Mouse (Mus musculus) kidney, adult 2 months (tissue): ENCODE measurements around the gene Asxl2. TPM values are rescaled to one million over a fixed set of nuclear protein-coding genes. Genes with fewer than 3 reads are reported as not detected.

Experiments used
- DNase-seq: peaks from one replicate; pipeline ENCODE4 v3.0.0; 2021
- H3K27ac ChIP-seq: fragments of 200-500 bp; 2 replicates; pipeline ENCODE4 v1.5.1; 2012; ENCODE audit warnings: low read depth, low read length, control low read depth, inconsistent platforms; ENCODE audit not compliant: insufficient read depth
- H3K27me3 ChIP-seq: fragments of 200-500 bp; replicated peaks from 2 replicates; pipeline ENCODE4 v1.6.1; 2012; ENCODE audit warnings: mild to moderate bottlenecking, moderate library complexity, low read length, inconsistent platforms; ENCODE audit not compliant: control insufficient read depth, insufficient read depth
- H3K36me3 ChIP-seq: fragments of 200-500 bp; 2 replicates; pipeline ENCODE4 v1.6.1; 2012; ENCODE audit warnings: mild to moderate bottlenecking, moderate library complexity, low read length, inconsistent platforms; ENCODE audit not compliant: control insufficient read depth, insufficient read depth
- H3K4me1 ChIP-seq: fragments of 200-500 bp; 2 replicates; pipeline ENCODE4 v1.6.1; 2011; ENCODE audit warnings: low read length; ENCODE audit not compliant: control insufficient read depth, insufficient read depth
- H3K4me3 ChIP-seq: fragments of 200-500 bp; 2 replicates; pipeline ENCODE4 v1.5.1; 2011; ENCODE audit warnings: mild to moderate bottlenecking, low read depth, low read length, control low read depth; ENCODE audit not compliant: insufficient read depth
- CTCF ChIP-seq: fragments of 200-500 bp; conservative IDR thresholded peaks from 2 replicates; pipeline ENCODE4 v1.5.1; 2011; ENCODE audit warnings: low read depth, mild to moderate bottlenecking, control low read depth, low read length, moderate library complexity, mixed read lengths; ENCODE audit not compliant: insufficient read depth, insufficient read length
- POLR2A ChIP-seq: fragments of 200-500 bp; IDR thresholded peaks from one replicate; pipeline ENCODE4 v1.6.1; 2011; ENCODE audit warnings: low read depth, low read length, control low read depth
- WGBS: fragments of 180-500 bp; shearing (Covaris S2); methylation state at CpG from one replicate; pipeline ENCODE4 v1.1.7; 2018; 5-methylcytosine and 5-hydroxymethylcytosine counted together
- polyA plus RNA-seq: library from polyadenylated mRNA; depleted of rRNA; stranded (reverse); fragments of >200 nt; gene quantifications from 2 replicates; pipeline ENCODE4 v1.2.3, GENCODE M21; 2012

The Asxl2 gene
- polyA plus RNA-seq, 1 experiment = 8.2 TPM

DNA sequence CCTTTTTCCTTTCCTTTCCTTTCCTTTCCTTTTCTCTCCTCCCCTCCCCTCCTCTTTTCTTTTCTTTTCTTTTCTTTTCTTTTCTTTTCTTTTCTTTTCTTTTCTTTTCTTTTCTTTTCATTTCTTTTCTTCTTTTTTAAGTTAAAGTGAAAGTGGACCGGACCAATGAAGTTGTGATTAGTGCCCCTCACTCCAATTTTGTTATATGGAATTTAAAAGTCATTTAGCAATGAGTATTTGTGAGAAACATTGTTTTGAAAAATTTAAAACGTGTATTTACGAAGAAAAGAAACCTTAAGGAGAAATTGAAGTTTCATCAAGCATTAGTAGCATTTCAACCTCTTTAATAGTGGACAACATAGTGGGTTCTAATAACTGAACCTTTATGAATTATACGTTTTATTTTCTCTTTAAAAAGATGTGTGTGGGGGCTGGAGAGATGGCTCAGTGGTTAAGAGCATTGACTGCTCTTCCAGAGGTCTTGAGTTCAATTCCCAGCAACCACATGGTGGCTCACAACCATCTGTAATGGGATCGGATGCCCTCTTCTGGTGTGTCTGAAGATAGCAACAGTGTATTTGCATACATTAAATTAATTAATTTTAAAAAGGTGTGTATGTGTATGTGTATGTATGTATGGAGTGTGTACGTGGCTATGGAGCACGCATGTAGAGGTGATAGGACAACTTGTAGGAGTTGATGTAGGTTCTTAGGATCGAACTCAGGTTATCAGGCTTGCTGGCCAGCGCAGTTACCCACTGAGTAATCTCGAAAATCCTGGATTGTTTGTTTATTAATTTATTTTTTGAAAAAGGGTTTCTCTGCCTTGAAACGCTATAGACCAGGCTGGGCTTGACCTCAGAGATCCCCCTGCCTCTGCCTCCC lies 1.5 kb downstream of the Asxl2 start:
- no peaks in the 10 kb centered on the region for H3K36me3 ChIP-seq
- H3K27ac ChIP-seq = no peak overlapping the region; the same call in 1 of the 2 replicates
- TF ChIP-seq POLR2A = no peak
- H3K4me1 ChIP-seq = peaks cover 8% of the 10 kb centered on the region; the same call in 1 of the 2 replicates
- peak overlapping the region; percentile 89; the same call in 1 of the 2 replicates for H3K4me3 ChIP-seq
- no peak for DNase-seq
- no peaks in the 10 kb centered on the region for H3K27me3 ChIP-seq
- 66% methylated on average over 11 of the region's 11 CpGs for WGBS

DNA sequence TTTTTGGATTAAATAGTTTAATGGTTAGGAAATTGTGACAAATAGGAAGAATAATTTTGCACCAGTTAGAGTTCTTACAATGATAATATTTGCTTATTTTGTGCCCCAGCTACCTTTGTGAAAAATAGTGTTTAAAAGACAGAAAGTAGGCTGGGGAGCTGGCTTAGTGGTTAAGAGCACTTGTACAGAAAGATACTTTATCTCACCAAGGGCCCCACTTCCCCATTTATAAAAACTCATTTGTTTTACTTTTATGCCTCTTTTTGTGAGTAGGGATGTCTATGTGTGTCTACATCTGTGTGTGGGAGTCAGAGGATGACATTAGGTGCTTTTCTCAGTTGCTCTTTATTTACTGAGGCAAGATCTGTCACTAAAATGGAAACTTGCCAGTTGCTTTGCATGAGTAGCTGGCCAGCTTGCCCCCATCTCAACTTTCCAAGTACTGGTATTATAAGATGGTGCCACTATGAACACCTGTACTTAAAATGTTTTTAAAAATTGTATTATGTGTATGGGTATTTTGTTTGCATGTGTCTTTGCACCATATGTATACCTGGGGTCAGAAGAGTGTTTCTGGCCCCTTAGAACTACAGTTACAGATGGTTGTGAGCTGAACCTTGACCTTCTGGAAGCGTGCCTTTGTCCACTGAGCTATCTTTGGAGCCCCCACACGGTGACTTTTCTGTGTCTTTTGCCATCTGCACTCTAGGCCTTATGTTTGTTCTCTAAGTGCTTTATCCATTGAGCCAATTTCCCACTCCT lies 3.2 kb downstream of the Asxl2 start:
- DNase-seq = peak; percentile 57
- Histone ChIP-seq H3K4me3 (no peak overlapping the region), H3K4me1 (peaks cover 8% of the 10 kb centered on the region; the same call in 1 of the 2 replicates), H3K27ac (no peak overlapping the region), H3K27me3 (no peaks in the 10 kb centered on the region), H3K36me3 (no peaks in the 10 kb centered on the region)
- TF ChIP-seq CTCF (no peak), POLR2A (no peak)
- 27% methylated on average over 2 of the region's 2 CpGs for WGBS

DNA sequence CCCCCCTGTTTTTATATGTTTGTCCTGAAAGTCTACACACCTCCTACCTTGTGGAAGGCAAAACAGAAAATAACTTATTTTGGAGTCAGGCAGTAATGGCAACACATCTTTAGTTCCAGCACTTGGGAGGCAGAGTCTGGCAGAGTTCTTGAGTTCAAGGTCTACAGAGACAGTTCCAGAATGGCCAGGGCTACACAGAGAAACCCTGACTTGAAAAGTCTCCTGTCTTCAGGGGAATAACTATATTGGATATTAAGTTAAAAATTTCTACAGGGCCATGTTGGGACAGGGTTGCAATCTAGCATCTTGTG lies 3.7 kb downstream of the Asxl2 start:
- H3K36me3 ChIP-seq = no peaks in the 10 kb centered on the region
- no peak overlapping the region for H3K4me3 ChIP-seq
- no peaks in the 10 kb centered on the region for H3K27me3 ChIP-seq
- no peak overlapping the region for H3K27ac ChIP-seq
- DNase-seq = peak; percentile 57
- H3K4me1 ChIP-seq = peaks cover 8% of the 10 kb centered on the region; the same call in 1 of the 2 replicates
- no peak for TF ChIP-seq CTCF
- no peak for TF ChIP-seq POLR2A

DNA sequence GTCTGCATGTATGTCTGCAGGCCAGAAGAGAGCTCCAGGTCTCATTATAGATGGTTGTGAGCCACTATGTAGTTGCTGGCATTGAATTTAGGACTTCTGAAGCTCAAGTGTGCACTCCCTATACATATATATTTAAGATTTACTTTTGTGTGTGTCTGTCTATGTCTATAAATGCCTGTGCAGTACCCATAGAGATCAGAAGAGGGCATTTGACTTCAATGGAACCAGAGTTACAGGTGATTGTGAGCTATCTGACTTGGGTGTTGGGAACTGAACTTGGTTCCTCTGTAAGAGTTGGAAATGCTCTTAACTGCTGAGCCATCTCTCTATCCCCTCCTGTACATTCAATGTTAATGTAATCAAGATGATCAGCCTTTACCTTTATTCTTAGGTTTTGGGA lies 4.3 kb downstream of the Asxl2 start:
- H3K4me1 ChIP-seq = peaks cover 8% of the 10 kb centered on the region; the same call in 1 of the 2 replicates
- DNase-seq = no peak
- no peaks in the 10 kb centered on the region for H3K36me3 ChIP-seq
- TF ChIP-seq POLR2A (no peak), CTCF (no peak)
- no peak overlapping the region for H3K27ac ChIP-seq
- H3K4me3 ChIP-seq = no peak overlapping the region
- H3K27me3 ChIP-seq = no peaks in the 10 kb centered on the region

DNA sequence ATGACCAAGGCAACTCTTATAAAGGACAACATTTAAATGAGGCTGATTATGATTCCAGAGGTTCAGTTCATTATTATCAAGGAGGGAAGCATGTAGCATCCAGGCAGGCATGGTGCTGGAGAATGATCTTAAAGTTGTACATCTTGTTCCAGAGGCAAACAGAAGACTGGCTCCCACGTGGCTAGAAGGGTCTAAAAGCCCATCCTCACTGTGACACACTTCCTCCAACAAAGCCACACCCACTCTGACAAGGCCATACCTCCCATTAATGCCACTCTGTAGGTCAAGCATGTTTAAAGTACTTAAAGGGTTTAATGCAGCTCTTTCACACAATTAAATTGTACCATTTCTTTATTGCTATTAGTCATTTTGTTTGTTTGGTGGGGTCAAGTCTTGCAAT lies 7.1 kb downstream of the Asxl2 start:
- Histone ChIP-seq H3K4me3 (no peak overlapping the region), H3K4me1 (peaks cover 12% of the 10 kb centered on the region), H3K27ac (no peak overlapping the region), H3K27me3 (no peaks in the 10 kb centered on the region), H3K36me3 (no peaks in the 10 kb centered on the region)
- no peak for DNase-seq
- TF ChIP-seq POLR2A (no peak), CTCF (no peak)
- WGBS = 53% methylated on average over 1 of the region's 1 CpGs

DNA sequence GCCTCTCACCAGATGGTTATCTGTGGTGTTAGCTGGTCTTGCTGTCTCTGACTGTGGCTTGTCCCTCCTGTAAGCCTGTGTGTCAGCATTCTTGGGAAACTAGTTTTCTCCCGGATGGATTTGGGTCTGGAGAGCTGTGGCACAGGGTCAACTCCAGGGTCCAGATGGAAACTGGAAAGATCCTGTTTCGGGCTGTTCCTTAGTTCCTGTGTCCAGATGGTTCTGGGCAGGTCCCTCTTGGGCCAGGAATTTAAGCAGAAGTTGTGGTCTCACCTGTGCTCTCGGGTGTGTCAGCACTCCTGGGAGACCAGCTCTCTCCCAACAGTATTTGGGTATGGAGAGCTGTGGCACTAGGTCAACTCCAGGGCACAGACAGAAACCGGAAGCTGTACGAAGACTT lies 9.8 kb downstream of the Asxl2 start:
- Histone ChIP-seq H3K4me3 (no peak overlapping the region), H3K27me3 (no peaks in the 10 kb centered on the region), H3K36me3 (no peaks in the 10 kb centered on the region), H3K4me1 (peaks cover 6% of the 10 kb centered on the region; the same call in 1 of the 2 replicates), H3K27ac (no peak overlapping the region)
- WGBS = 60% methylated on average over 5 of the region's 5 CpGs
- peak; percentile 34 for DNase-seq
- no peak for TF ChIP-seq POLR2A
- TF ChIP-seq CTCF = no peak

DNA sequence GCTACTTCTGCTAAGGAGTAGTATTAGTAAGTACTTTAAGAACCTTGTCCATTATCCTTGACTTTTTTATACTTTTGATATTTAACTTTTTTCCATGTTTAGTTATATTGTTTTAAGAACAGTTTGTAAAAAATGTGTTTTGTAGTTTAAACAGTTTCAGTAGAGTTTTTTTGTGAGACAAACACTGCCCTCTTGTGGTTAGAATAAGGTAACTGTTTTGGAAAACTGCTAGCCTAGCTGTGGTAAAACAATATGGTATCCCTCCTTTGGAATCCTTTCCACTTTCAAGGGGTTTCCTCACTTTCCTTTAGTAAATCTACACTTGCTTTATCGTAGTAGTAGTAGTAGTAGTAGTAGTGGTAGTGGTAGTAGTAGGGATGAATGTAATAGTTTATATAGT lies 11.2 kb downstream of the Asxl2 start:
- no peaks in the 10 kb centered on the region for H3K36me3 ChIP-seq
- no peak overlapping the region for H3K27ac ChIP-seq
- 96% methylated on average over 1 of the region's 1 CpGs for WGBS
- H3K4me3 ChIP-seq = no peak overlapping the region
- H3K4me1 ChIP-seq = peaks cover 6% of the 10 kb centered on the region; the same call in 1 of the 2 replicates
- TF ChIP-seq CTCF (0 out of 2 replicates have a peak, but pooled peaks have one; percentile 7), POLR2A (no peak)
- DNase-seq = no peak
- H3K27me3 ChIP-seq = no peaks in the 10 kb centered on the region
